Mouse (Mus musculus): Measurements from ENCODE around the gene Nrbp1.

DNA sequence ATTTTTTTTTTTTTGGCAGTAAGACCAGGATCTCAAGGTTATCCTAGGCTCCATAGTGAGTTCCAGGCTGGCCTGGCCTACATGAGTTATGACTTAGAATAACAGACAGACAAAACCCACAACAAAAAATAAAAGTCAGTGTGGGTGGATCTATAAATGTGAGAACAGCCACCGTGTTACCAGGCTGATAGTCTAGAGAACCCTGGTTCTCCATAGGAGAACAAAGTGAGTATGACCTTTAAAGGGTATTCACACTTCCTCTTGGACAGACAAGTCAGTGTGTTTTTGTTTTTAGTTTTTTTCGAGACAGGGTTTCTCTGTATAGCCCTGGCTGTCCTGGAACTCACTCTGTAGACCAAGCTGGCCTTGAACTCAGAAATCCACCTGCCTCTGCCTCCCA lies 15.3 kb downstream of the Nrbp1 start:
- no peak for TF ChIP-seq EP300 (IDR thresholded peaks at IDR 0.05; ENCODE audit: low read depth)
- TF ChIP-seq CTCF (IDR thresholded peaks at IDR 0.05; ENCODE audit: low read depth): no peak
